Comparison of ENCODE assay signal across 9 mouse cellular contexts in genomic region chr13:63323286-63324075, GRCm38 (mm10).
A peak's percentile ranks its signal among the peaks of the same experiment; 100 is the strongest.
DNase-seq lines count a peak whose midpoint lies in the region; TF ChIP-seq lines count a peak whose summit lies in the region.
"Had no signal": no experiment of that assay in that cellular context is flagged by ENCODE, and none has a peak within 500 bp of the region (broad histone marks: within the 10 kb centered on the region; RNA-seq: fewer than 3 reads in every experiment).

No protein-coding gene starts in this region.

- peaks cover 15% of the 10 kb centered on the region for H3K4me1 ChIP-seq in brown adipose tissue, adult 24 weeks (ENCODE audit: control insufficient read depth, insufficient read depth, insufficient read length, low read length)
- peaks cover 11% of the 10 kb centered on the region for H3K4me1 ChIP-seq in embryonic fibroblast, embryonic 13.5 days (ENCODE audit: control insufficient read depth, insufficient read depth, low read length)
- H3K4me1 ChIP-seq in limb, embryonic 10.5 days = peaks cover 42% of the 10 kb centered on the region

- 86% methylated on average over 9 of the region's 9 CpGs for WGBS in limb, embryonic 10.5 days

- no peak for TF ChIP-seq POLR2A in embryonic fibroblast, embryonic 13.5 days (IDR thresholded peaks at IDR 0.05; ENCODE audit: low read depth, low read length)

- H3K9me3 ChIP-seq in limb, embryonic 10.5 days (replicated peaks) = no peaks in the 10 kb centered on the region

- peaks cover 3% of the 10 kb centered on the region; the same call in 1 of the 2 replicates for H3K36me3 ChIP-seq in limb, embryonic 10.5 days

- no peak for TF ChIP-seq CTCF in embryonic fibroblast, embryonic 13.5 days (IDR thresholded peaks at IDR 0.05; ENCODE audit: borderline replicate concordance, insufficient read depth, low read length)

- peak; percentile 7 for DNase-seq in layer of hippocampus, adult 11-12 months (ENCODE audit: low spot score)
- DNase-seq in layer of hippocampus, postnatal 36 days = no peak
- DNase-seq in limb, embryonic 10.5 days (ENCODE audit: low spot score) = no peak
- DNase-seq in frontal cortex, postnatal 36 days (ENCODE audit: low spot score in 2 of 2) = no peak
- no peak for DNase-seq in retina, postnatal 1 day
- no peak for DNase-seq in ovary, postnatal 36 days (ENCODE audit: low spot score)
- DNase-seq: cerebellum, adult 9-11 months had no signal

- H3K4me3 ChIP-seq in brown adipose tissue, adult 24 weeks (ENCODE audit: insufficient read depth, low read depth, low read length) = no peak overlapping the region
- H3K4me3 ChIP-seq in embryonic fibroblast, embryonic 13.5 days (ENCODE audit: insufficient read depth, low read length) = no peak overlapping the region
- H3K4me3 ChIP-seq in limb, embryonic 10.5 days = no peak overlapping the region

- peak overlapping the region; percentile 77 for H3K27ac ChIP-seq in brown adipose tissue, adult 24 weeks (replicated peaks; ENCODE audit: low read depth, low read length)
- H3K27ac ChIP-seq in embryonic fibroblast, embryonic 13.5 days (ENCODE audit: insufficient read depth, low read length) = peak overlapping the region; percentile 28
- peak overlapping the region; percentile 73; the same call in 1 of the 2 replicates for H3K27ac ChIP-seq in limb, embryonic 10.5 days

- no peaks in the 10 kb centered on the region for H3K27me3 ChIP-seq in limb, embryonic 10.5 days (ENCODE audit: low read depth, poor library complexity, severe bottlenecking)
